Mouse (Mus musculus) mature B cell (primary cell): ENCODE data around the gene Zfand4.

ENCODE experiments used
- in situ Hi-C: fragments of 300-500 bp; cut with MboI; formaldehyde crosslinking; loops from 2 replicates; pipeline ENCODE4 v1.14.3; 2019

Gene Zfand4

DNA sequence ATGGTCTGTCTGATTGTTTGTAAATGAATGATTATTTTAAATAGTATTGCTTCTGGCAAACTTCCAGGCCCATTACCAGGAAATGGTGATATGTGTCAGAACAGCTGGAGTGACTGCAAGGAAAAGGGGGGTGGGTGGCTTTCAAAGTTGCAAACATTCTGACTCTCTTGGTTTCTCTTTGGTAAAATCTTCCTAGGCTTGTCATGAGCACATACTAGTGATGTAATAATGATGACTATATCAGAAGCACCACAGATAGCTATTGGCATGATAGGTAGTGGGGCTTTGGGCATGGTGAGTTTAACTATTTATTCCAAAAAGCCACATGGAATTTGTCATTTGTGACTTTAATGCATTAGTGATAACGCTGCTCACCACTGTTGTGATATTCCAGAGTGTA lies 110.1 kb downstream of the Zfand4 start:
- in situ Hi-C loops: no loop called here

DNA sequence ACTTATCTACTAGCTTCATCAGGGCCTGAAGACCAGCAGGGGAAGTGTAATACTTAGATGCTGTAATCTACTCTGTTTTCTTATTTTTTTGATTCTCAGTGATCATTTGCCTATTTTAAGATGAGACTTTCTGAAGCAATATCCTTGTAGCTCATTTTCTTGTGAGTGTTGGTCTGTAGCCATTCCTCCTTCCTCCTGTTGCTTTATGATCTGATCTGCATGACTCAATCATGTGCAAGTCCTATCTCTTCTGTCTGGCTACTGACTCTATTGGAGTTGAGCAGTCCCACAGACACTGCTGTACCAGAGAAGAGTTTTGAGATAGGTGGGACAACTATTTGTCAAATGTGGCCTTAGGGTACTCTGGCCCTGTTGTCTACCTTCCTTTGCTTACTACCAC lies 110.6 kb downstream of the Zfand4 start:
- in situ Hi-C loops: no loop called here

DNA sequence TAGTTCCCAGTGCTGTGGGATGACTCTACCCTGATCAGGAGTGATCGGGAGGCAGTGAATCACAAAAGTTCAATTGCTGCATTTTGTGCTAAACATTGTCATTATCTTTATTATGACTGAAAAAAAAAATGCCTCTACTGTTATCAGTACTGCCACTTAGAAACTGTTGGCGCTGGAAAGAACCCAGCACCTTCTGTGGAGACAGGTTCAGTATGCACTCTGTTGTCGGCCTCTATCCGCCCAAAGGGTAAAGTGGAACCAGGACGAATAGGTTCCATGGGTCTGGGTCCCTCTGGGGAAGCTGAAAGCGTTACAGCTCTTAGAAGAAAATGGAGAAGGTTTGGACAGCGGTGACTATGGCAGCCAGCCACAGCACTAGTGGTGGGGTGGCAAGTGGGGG lies 114.9 kb downstream of the Zfand4 start:
- in situ Hi-C loops: no loop called here
